Mouse (Mus musculus) intestine, embryonic 16.5 days (tissue): ENCODE measurements around the gene Anxa1. TPM values are rescaled to one million over a fixed set of nuclear protein-coding genes. Genes with fewer than 3 reads are reported as not detected.

Experiments
- ATAC-seq: fragments of 200-750 bp; cut with Nextera tagmentation; 2 replicates; pipeline ENCODE4 v1.8.0; 2017; ENCODE audit warnings: moderate TSS enrichment, moderate library complexity
- H3K27ac ChIP-seq: fragments of 300-500 bp; sonication (generic); 2 replicates; pipeline ENCODE4 v1.5.1; 2014; ENCODE audit warnings: mild to moderate bottlenecking, low read length
- H3K27me3 ChIP-seq: fragments of 300-500 bp; sonication (generic); replicated peaks from 2 replicates; pipeline ENCODE4 v1.6.1; 2014; ENCODE audit warnings: low read length, control low read depth, mixed read lengths; ENCODE audit not compliant: control insufficient read depth, insufficient read depth
- H3K36me3 ChIP-seq: fragments of 300-500 bp; sonication (generic); 2 replicates; pipeline ENCODE4 v1.6.1; 2014; ENCODE audit warnings: low read length, control low read depth; ENCODE audit not compliant: control insufficient read depth, insufficient read depth
- H3K4me1 ChIP-seq: fragments of 300-500 bp; sonication (generic); 2 replicates; pipeline ENCODE4 v1.6.1; 2014; ENCODE audit warnings: low read length, control low read depth, mixed read lengths; ENCODE audit not compliant: control insufficient read depth, insufficient read depth
- H3K4me2 ChIP-seq: fragments of 300-500 bp; sonication (generic); 2 replicates; pipeline ENCODE4 v1.6.1; 2014; ENCODE audit warnings: low read depth, low read length, control low read depth
- H3K4me3 ChIP-seq: fragments of 300-500 bp; sonication (generic); 2 replicates; pipeline ENCODE4 v1.5.1; 2014; ENCODE audit warnings: mild to moderate bottlenecking, low read length
- H3K9ac ChIP-seq: fragments of 300-500 bp; sonication (generic); 2 replicates; pipeline ENCODE4 v1.6.1; 2014; ENCODE audit warnings: low read depth, low read length
- H3K9me3 ChIP-seq: fragments of 300-500 bp; sonication (generic); 2 replicates; pipeline ENCODE4 v1.6.1; 2016; ENCODE audit warnings: low read length, control low read depth; ENCODE audit not compliant: control insufficient read depth
- WGBS: fragments of 180-500 bp; shearing (Covaris S2); extraction: QIAGEN DNeasy Blood & Tissue Kit; methylation state at CpG from one replicate; pipeline ENCODE4 v1.1.7; 2014; 5-methylcytosine and 5-hydroxymethylcytosine counted together
- polyA plus RNA-seq: library from polyadenylated mRNA; unstranded; fragments of >200 nt; fragmentation: Nextera tagmentation; extraction: Ambion mirVana; gene quantifications from 2 replicates; pipeline ENCODE4 v1.2.1, GENCODE M21; 2015

Anxa1 gene
- polyA plus RNA-seq, 1 experiment from 2014 or later = 59.5 TPM

- Histone ChIP-seq H3K4me2 (no peak overlapping the region), H3K27me3 (no peaks in the 10 kb centered on the region), H3K4me1 (0 out of 2 replicates have a peak, but pooled peaks cover 2% of the 10 kb centered on the region), H3K9ac (no peak overlapping the region), H3K36me3 (no peaks in the 10 kb centered on the region), H3K27ac (no peak overlapping the region), H3K9me3 (no peaks in the 10 kb centered on the region), H3K4me3 (no peak overlapping the region)
- no peak for ATAC-seq
- 84% methylated on average over 6 of the region's 6 CpGs for WGBS
These were observed 2.5 kb downstream of the Anxa1 start for GRCm38 (mm10) chr19:20388276-20388675.

GRCm38 (mm10) chr19:20386296-20386695 lies 4.4 kb downstream of the Anxa1 start:
- Histone ChIP-seq H3K27me3 (no peaks in the 10 kb centered on the region), H3K4me3 (no peak overlapping the region), H3K36me3 (no peaks in the 10 kb centered on the region), H3K27ac (no peak overlapping the region), H3K9ac (no peak overlapping the region), H3K9me3 (no peaks in the 10 kb centered on the region), H3K4me1 (0 out of 2 replicates have a peak, but pooled peaks cover 2% of the 10 kb centered on the region), H3K4me2 (no peak overlapping the region)
- WGBS = 87% methylated on average over 2 of the region's 2 CpGs
- ATAC-seq = no peak

GRCm38 (mm10) chr19:20385645-20386044 lies 5.1 kb downstream of the Anxa1 start:
- no peak overlapping the region for H3K9ac ChIP-seq
- no peak for ATAC-seq
- H3K4me3 ChIP-seq = no peak overlapping the region
- 0 out of 2 replicates have a peak, but pooled peaks cover 2% of the 10 kb centered on the region for H3K4me1 ChIP-seq
- 82% methylated on average over 6 of the region's 6 CpGs for WGBS
- H3K9me3 ChIP-seq = no peaks in the 10 kb centered on the region
- no peaks in the 10 kb centered on the region for H3K27me3 ChIP-seq
- no peak overlapping the region for H3K4me2 ChIP-seq
- no peak overlapping the region for H3K27ac ChIP-seq
- H3K36me3 ChIP-seq = no peaks in the 10 kb centered on the region

GRCm38 (mm10) chr19:20381207-20381752 lies 9.5 kb downstream of the Anxa1 start:
- H3K4me3 ChIP-seq = no peak overlapping the region
- no peak for ATAC-seq
- H3K27me3 ChIP-seq = no peaks in the 10 kb centered on the region
- no peaks in the 10 kb centered on the region for H3K9me3 ChIP-seq
- no peak overlapping the region for H3K4me2 ChIP-seq
- H3K27ac ChIP-seq = no peak overlapping the region
- no peak overlapping the region for H3K9ac ChIP-seq
- no peaks in the 10 kb centered on the region for H3K4me1 ChIP-seq
- WGBS = 74% methylated on average over 2 of the region's 2 CpGs
- H3K36me3 ChIP-seq = no peaks in the 10 kb centered on the region

- no peak overlapping the region for H3K9ac ChIP-seq
- no peak overlapping the region for H3K27ac ChIP-seq
- no peaks in the 10 kb centered on the region for H3K4me1 ChIP-seq
- H3K36me3 ChIP-seq = no peaks in the 10 kb centered on the region
- WGBS = 68% methylated on average over 2 of the region's 2 CpGs
- H3K4me2 ChIP-seq = no peak overlapping the region
- no peak overlapping the region for H3K4me3 ChIP-seq
- H3K27me3 ChIP-seq = no peaks in the 10 kb centered on the region
- ATAC-seq = peak; percentile 59; the same call in 1 of the 2 replicates
- no peaks in the 10 kb centered on the region for H3K9me3 ChIP-seq
These were observed 20.6 kb downstream of the Anxa1 start for GRCm38 (mm10) chr19:20370175-20370574.

GRCm38 (mm10) chr19:20366571-20366970 lies 24.2 kb downstream of the Anxa1 start:
- 82% methylated on average over 5 of the region's 5 CpGs for WGBS
- H3K9ac ChIP-seq = no peak overlapping the region
- no peak overlapping the region for H3K4me3 ChIP-seq
- H3K4me2 ChIP-seq = no peak overlapping the region
- no peaks in the 10 kb centered on the region for H3K4me1 ChIP-seq
- no peaks in the 10 kb centered on the region for H3K9me3 ChIP-seq
- H3K27me3 ChIP-seq = no peaks in the 10 kb centered on the region
- no peak for ATAC-seq
- H3K36me3 ChIP-seq = no peaks in the 10 kb centered on the region
- H3K27ac ChIP-seq = no peak overlapping the region

GRCm38 (mm10) chr19:20366010-20366409 lies 24.7 kb downstream of the Anxa1 start:
- Histone ChIP-seq H3K4me3 (no peak overlapping the region), H3K36me3 (no peaks in the 10 kb centered on the region), H3K9me3 (no peaks in the 10 kb centered on the region), H3K4me1 (no peaks in the 10 kb centered on the region), H3K4me2 (no peak overlapping the region), H3K27ac (no peak overlapping the region), H3K27me3 (no peaks in the 10 kb centered on the region; the same call in 1 of the 2 replicates), H3K9ac (no peak overlapping the region)
- no peak for ATAC-seq
- WGBS = 51% methylated on average over 2 of the region's 2 CpGs

GRCm38 (mm10) chr19:20365364-20365763 lies 25.4 kb downstream of the Anxa1 start:
- no peaks in the 10 kb centered on the region for H3K9me3 ChIP-seq
- no peaks in the 10 kb centered on the region; the same call in 1 of the 2 replicates for H3K27me3 ChIP-seq
- H3K27ac ChIP-seq = no peak overlapping the region
- H3K9ac ChIP-seq = no peak overlapping the region
- H3K4me2 ChIP-seq = no peak overlapping the region
- H3K36me3 ChIP-seq = no peaks in the 10 kb centered on the region
- ATAC-seq = no peak
- 84% methylated on average over 2 of the region's 2 CpGs for WGBS
- no peaks in the 10 kb centered on the region for H3K4me1 ChIP-seq
- H3K4me3 ChIP-seq = no peak overlapping the region

- Histone ChIP-seq H3K4me1 (no peaks in the 10 kb centered on the region), H3K4me2 (no peak overlapping the region), H3K9ac (no peak overlapping the region), H3K27me3 (no peaks in the 10 kb centered on the region; the same call in 1 of the 2 replicates), H3K27ac (no peak overlapping the region), H3K4me3 (no peak overlapping the region), H3K36me3 (no peaks in the 10 kb centered on the region), H3K9me3 (no peaks in the 10 kb centered on the region)
- no peak for ATAC-seq
- WGBS = 91% methylated on average over 13 of the region's 13 CpGs
These were observed 25.8 kb downstream of the Anxa1 start for GRCm38 (mm10) chr19:20364931-20365330.

- 73% methylated on average over 10 of the region's 10 CpGs for whole genome bisulfite sequencing
- ATAC-seq = no peak
- Histone ChIP-seq H3K4me2 (no peak overlapping the region), H3K27ac (no peak overlapping the region), H3K27me3 (no peaks in the 10 kb centered on the region; the same call in 1 of the 2 replicates), H3K36me3 (no peaks in the 10 kb centered on the region), H3K4me3 (no peak overlapping the region), H3K9me3 (no peaks in the 10 kb centered on the region), H3K9ac (no peak overlapping the region), H3K4me1 (no peaks in the 10 kb centered on the region)
These were observed 27.5 kb downstream of the Anxa1 start for GRCm38 (mm10) chr19:20363221-20363620.
